Mouse (Mus musculus) thymus, adult 2 months (tissue): ENCODE results near the gene Dnajc28.

ENCODE experiments used
- CTCF ChIP-seq: fragments of 200-500 bp; IDR thresholded peaks from 2 replicates; pipeline ENCODE4 v1.5.1; 2012; ENCODE audit warnings: mild to moderate bottlenecking, control low read depth, low read length, moderate library complexity, borderline replicate concordance; ENCODE audit not compliant: control insufficient read depth, poor library complexity, insufficient read depth; ENCODE audit errors: extremely low read depth
- POLR2A ChIP-seq: fragments of 200-500 bp; IDR thresholded peaks from 2 replicates; pipeline ENCODE4 v1.6.1; 2012; ENCODE audit warnings: mild to moderate bottlenecking, low read length, control low read depth, moderate library complexity; ENCODE audit not compliant: control insufficient read depth, poor library complexity, insufficient read depth; ENCODE audit errors: extremely low read depth

- no peak for TF ChIP-seq POLR2A
- TF ChIP-seq CTCF, result no peak
These were observed 17.1 kb downstream of the Dnajc28 start for GRCm38 (mm10) chr16:91601693-91602092.
